Mouse (Mus musculus) intestine, embryonic 15.5 days (tissue): ENCODE data around the gene Fxr1. TPM values are rescaled to one million over a fixed set of nuclear protein-coding genes. Genes with fewer than 3 reads are reported as not detected.
"Not testable (repeated sequence)": the region's sequence is repeated elsewhere in the genome, so short reads cannot be mapped to it uniquely, and the experiment has no call there.

Source experiments
- ATAC-seq: fragments of 200-750 bp; cut with Nextera tagmentation; 2 replicates; pipeline ENCODE4 v1.8.0; 2017; ENCODE audit warnings: moderate TSS enrichment, moderate library complexity
- H3K27ac ChIP-seq: fragments of 300-500 bp; sonication (generic); 2 replicates; pipeline ENCODE4 v1.5.1; 2015; ENCODE audit warnings: mild to moderate bottlenecking, inconsistent platforms
- H3K27me3 ChIP-seq: fragments of 300-500 bp; sonication (generic); replicated peaks from 2 replicates; pipeline ENCODE4 v1.6.1; 2015; ENCODE audit warnings: inconsistent platforms
- H3K36me3 ChIP-seq: fragments of 300-500 bp; sonication (generic); 2 replicates; pipeline ENCODE4 v1.6.1; 2015; ENCODE audit warnings: inconsistent platforms
- H3K4me1 ChIP-seq: fragments of 300-500 bp; sonication (generic); replicated peaks from 2 replicates; pipeline ENCODE4 v1.6.1; 2015; ENCODE audit warnings: inconsistent platforms
- H3K4me2 ChIP-seq: fragments of 300-500 bp; sonication (generic); replicated peaks from 2 replicates; pipeline ENCODE4 v1.6.1; 2015; ENCODE audit warnings: mild to moderate bottlenecking, inconsistent platforms
- H3K4me3 ChIP-seq: fragments of 300-500 bp; sonication (generic); replicated peaks from 2 replicates; pipeline ENCODE4 v1.5.1; 2015; ENCODE audit warnings: inconsistent platforms
- H3K9ac ChIP-seq: fragments of 300-500 bp; sonication (generic); 2 replicates; pipeline ENCODE4 v1.6.1; 2015; ENCODE audit warnings: inconsistent platforms
- H3K9me3 ChIP-seq: fragments of 300-500 bp; sonication (generic); 2 replicates; pipeline ENCODE4 v1.6.1; 2016; ENCODE audit warnings: inconsistent platforms
- WGBS: fragments of 180-500 bp; shearing (Covaris S2); methylation state at CpG from one replicate; pipeline ENCODE4 v1.1.7; 2015; 5-methylcytosine and 5-hydroxymethylcytosine counted together
- polyA plus RNA-seq: library from polyadenylated mRNA; unstranded; fragments of >200 nt; fragmentation: Nextera tagmentation; extraction: Ambion mirVana; gene quantifications from 2 replicates; pipeline ENCODE4 v1.2.1, GENCODE M21; 2015

Fxr1 gene
- polyA plus RNA-seq, 1 experiment from 2014 or later = 49.3 TPM

DNA sequence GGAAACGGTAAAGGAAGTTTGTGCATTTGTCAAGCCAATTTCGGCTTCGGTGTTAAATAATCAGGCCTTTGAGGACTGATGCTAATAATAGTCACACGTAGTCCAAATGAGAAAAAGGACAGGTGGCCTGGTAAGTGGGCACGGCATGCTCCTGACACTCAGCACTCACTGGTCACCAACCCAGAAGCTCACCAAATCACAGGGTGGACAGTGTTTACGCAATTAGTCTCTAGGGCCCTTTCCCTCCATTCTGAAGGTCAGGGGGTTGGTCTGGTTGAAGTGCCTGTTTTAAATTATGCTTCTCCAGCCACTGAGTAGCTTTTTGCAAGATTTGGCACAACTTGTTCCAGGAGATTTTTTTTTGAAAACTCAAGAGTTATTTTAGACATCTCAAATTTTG is 11.6 kb upstream of the Fxr1 start:
- H3K36me3 ChIP-seq = no peaks in the 10 kb centered on the region
- H3K27me3 ChIP-seq = no peaks in the 10 kb centered on the region
- WGBS = 51% methylated on average over 6 of the region's 6 CpGs
- H3K27ac ChIP-seq = no peak overlapping the region
- H3K4me1 ChIP-seq = no peaks in the 10 kb centered on the region
- H3K4me3 ChIP-seq = no peak overlapping the region
- no peak overlapping the region for H3K4me2 ChIP-seq
- H3K9me3 ChIP-seq = no peaks in the 10 kb centered on the region
- H3K9ac ChIP-seq = no peak overlapping the region
- ATAC-seq = 0 out of 2 replicates have a peak, but pooled peaks have one; percentile 41

DNA sequence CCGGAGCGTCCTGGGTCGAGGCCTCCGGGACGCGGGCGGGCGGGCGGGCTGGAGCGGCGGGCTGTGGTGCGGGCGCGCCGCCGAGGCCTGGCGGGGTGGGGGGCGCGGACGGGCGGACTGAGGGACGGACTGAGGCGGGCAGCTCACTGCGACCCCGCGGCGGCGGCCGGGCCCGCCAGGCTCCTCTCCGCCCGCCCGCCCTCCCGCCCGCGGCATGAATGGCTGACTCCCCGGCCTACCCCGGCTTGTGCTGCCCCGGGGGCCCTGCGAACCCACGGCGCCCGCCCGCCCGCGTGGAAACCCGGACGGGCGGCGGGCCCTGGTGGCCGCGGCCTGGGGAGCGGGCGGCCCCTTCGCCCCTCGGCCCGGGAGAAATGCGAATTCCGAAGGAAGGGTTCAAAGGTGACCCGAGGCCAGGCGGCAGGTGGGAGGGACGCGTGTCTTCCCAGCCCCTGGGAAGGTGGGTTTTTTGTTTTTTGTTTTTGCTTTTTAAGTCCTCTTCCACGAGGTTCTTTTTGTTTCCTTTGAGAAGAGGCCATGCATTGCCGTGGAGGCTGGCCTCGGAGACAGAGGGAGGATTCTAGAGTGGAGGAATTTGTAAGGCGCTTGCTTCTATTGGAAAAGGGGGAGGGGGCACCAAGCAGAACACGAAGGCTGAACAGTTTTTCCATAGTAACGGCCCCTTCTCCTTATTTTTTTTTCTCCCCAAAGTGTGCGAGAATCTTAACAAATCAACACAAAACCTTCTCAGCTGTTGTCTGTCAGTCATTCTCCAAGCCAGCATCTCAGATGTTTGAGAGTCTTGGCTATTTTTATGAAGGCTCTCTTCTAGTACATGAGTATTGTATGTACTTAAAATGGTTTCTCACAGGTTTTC is 877 bp downstream of the Fxr1 start:
- Histone ChIP-seq H3K4me2 (peak overlapping the region; percentile 77), H3K4me3 (peak overlapping the region; percentile 87), H3K9me3 (no peaks in the 10 kb centered on the region), H3K27ac (peak overlapping the region; percentile 92), H3K9ac (peak overlapping the region; percentile 97), H3K36me3 (no peaks in the 10 kb centered on the region), H3K4me1 (no peaks in the 10 kb centered on the region), H3K27me3 (no peaks in the 10 kb centered on the region)
- under 1% methylated on average over 67 of the region's 70 CpGs for WGBS
- ATAC-seq = peak; percentile 54; the same call in 1 of the 2 replicates

DNA sequence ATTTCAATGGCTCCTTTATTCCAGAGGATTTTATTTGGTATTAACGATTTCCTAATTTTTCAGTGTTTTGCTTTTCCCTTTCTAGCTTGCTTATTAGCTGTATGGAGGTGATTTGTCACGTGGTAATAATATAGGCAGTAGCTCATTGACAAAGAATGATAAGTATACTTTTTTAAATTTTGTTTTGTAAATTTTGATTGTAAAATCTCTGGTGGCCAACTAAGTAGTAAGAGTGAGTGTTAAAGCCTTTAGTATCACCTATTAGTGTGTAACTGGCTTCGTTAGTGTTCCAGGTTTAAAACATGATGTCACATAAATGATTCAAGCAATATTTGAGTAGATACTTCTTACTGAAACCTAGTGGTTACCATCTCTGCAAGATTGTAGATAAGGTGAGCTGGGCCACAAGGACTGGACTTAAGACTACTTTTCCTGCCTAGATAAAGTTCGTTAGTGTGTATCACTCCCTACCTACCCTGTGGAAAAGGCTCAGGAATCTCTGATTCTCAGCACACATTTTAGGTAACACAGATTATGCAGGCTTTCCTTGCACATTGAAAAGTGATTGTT is 1.6 kb downstream of the Fxr1 start:
- Histone ChIP-seq H3K27ac (no peak overlapping the region), H3K4me3 (peak overlapping the region; percentile 87), H3K4me2 (peak overlapping the region; percentile 77), H3K4me1 (no peaks in the 10 kb centered on the region), H3K9me3 (no peaks in the 10 kb centered on the region), H3K27me3 (no peaks in the 10 kb centered on the region), H3K9ac (no peak overlapping the region), H3K36me3 (no peaks in the 10 kb centered on the region)
- no peak for ATAC-seq
- WGBS = 59% methylated on average over 4 of the region's 4 CpGs

DNA sequence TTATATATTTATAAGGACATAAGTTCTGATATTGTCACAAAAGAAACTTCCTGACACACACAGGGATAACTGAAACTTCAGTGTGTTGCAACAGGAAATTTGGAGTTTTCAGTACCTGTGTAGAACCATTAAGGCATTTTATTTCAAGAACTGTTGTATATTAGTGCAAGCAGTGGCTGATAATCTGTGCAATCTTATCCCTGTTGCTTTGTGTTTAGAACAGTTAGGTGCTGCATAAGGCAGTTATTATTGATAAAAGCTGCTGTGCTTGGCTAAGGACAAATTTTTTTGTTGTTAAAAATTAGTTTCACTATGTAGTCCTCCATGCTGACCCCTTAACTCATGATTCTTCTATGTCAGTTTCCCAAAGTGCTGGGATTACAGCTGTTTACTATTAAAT is 9.2 kb downstream of the Fxr1 start:
- no peak overlapping the region for H3K27ac ChIP-seq
- H3K27me3 ChIP-seq = no peaks in the 10 kb centered on the region
- no peak for ATAC-seq
- H3K4me3 ChIP-seq = no peak overlapping the region
- H3K4me1 ChIP-seq = no peaks in the 10 kb centered on the region
- no peak overlapping the region for H3K4me2 ChIP-seq
- no peaks in the 10 kb centered on the region for H3K36me3 ChIP-seq
- no peaks in the 10 kb centered on the region for H3K9me3 ChIP-seq
- H3K9ac ChIP-seq = no peak overlapping the region

DNA sequence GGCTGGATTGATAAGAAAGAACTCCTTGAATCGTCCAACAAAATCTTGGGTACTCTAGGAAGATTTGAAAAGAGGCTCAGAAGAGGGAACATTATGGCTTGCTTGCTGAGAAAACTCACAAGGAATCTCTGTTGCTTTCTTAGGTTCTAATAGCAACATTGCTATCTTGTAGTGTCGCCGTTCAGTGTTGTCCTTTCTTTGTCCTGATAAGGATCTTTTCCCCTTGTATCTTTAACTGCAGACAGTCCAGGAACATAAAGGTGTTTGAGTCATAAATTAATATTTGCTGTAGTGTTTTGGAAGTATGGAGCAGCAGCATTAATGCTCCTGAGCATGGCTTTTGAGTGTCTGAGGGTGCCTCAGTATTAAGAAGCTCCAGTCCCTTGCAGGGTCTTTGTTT is 10.9 kb downstream of the Fxr1 start:
- WGBS = 66% methylated on average over 3 of the region's 3 CpGs
- H3K27ac ChIP-seq = no peak overlapping the region
- no peak for ATAC-seq

DNA sequence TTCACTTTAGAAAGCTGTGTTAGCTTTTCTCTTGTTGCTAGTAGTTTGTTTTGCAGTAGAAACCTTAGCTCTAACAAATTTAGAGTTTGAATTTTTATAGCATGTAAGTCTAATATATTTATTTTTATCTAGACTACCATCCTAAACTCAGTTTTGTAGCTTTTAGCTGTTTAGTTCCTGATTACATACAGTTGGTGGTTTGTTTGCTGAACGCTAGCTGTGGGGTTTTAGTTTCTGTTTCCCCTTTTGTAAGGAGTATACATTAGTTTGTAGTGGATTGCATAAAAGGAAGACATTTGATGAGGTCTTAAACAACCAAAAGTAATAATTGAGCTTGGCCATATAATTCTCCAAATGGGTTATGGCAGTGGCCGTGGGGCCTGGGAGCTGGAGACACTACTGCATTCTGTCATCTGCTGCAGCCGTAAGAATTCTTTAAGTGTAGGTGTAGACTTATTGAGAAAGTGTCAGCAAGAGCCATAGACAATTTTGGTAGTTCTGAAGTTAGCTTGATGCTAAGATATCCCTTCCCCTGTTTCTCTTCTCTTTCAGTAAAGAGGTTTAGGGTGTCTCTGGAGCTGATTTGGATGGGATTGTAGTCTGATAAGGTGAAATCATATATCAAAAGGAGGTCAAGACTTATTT is 14.1 kb downstream of the Fxr1 start:
- no peak overlapping the region for H3K4me2 ChIP-seq
- H3K4me3 ChIP-seq = no peak overlapping the region
- H3K4me1 ChIP-seq = no peaks in the 10 kb centered on the region
- no peaks in the 10 kb centered on the region for H3K36me3 ChIP-seq
- WGBS = 76% methylated on average over 3 of the region's 3 CpGs
- ATAC-seq = no peak
- H3K9me3 ChIP-seq = no peaks in the 10 kb centered on the region
- no peaks in the 10 kb centered on the region for H3K27me3 ChIP-seq
- H3K9ac ChIP-seq = no peak overlapping the region
- H3K27ac ChIP-seq = no peak overlapping the region

More for the DNA sequence above, 10.9 kb downstream of the Fxr1 start:
- H3K4me3 ChIP-seq = no peak overlapping the region
- no peaks in the 10 kb centered on the region for H3K9me3 ChIP-seq
- H3K9ac ChIP-seq = no peak overlapping the region
- H3K4me2 ChIP-seq = no peak overlapping the region
- no peaks in the 10 kb centered on the region for H3K4me1 ChIP-seq
- no peaks in the 10 kb centered on the region for H3K36me3 ChIP-seq
- H3K27me3 ChIP-seq = no peaks in the 10 kb centered on the region

DNA sequence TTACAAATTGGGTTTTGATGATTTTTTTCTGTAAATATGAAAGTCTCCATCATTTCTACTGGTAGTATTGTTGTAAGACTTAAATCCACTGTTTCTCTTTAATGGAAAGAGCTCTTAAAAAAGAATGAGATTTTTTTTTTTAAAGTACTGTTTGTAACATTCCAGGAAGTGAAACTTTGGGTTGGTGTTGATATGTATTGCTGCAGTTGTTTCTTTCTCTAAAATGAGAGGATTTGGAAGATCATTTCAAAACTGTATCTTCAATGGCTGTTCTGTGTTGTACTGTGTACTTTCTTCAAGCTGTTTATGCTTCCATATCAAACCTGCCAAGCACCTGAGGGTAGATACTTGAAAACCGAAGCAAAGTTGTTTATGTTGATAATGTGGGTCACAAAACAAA is 15.1 kb downstream of the Fxr1 start:
- H3K9ac ChIP-seq = no peak overlapping the region
- no peak overlapping the region for H3K27ac ChIP-seq
- no peaks in the 10 kb centered on the region for H3K4me1 ChIP-seq
- no peak overlapping the region for H3K4me3 ChIP-seq
- H3K36me3 ChIP-seq = no peaks in the 10 kb centered on the region
- no peaks in the 10 kb centered on the region for H3K27me3 ChIP-seq
- H3K9me3 ChIP-seq = no peaks in the 10 kb centered on the region
- no peak for ATAC-seq
- WGBS = 70% methylated on average over 1 of the region's 1 CpGs
- H3K4me2 ChIP-seq = no peak overlapping the region

DNA sequence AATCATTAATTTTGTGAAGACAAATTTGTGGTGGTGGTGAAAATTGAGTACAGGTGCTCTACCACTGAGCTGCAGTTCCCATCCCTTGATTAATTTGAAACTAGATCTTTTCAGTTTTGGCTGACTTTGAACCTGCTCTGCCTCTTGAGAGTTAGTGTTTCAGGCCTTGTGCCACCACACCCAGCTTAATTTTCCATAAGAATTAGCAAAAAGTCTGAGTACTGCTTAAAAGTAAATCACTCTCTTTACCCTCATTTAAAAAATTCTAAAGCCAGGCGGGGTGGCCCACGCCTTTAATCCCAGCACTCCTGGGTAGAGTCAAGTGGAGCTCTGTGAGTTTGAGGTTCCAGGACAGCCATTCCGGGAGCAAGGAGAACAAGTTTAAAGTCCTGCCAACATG is 16.0 kb downstream of the Fxr1 start:
- ATAC-seq = no peak
- Histone ChIP-seq H3K9ac (no peak overlapping the region), H3K4me3 (no peak overlapping the region), H3K4me2 (no peak overlapping the region), H3K9me3 (no peaks in the 10 kb centered on the region), H3K36me3 (no peaks in the 10 kb centered on the region), H3K4me1 (no peaks in the 10 kb centered on the region), H3K27ac (no peak overlapping the region), H3K27me3 (no peaks in the 10 kb centered on the region)
- 88% methylated on average over 3 of the region's 3 CpGs for WGBS

DNA sequence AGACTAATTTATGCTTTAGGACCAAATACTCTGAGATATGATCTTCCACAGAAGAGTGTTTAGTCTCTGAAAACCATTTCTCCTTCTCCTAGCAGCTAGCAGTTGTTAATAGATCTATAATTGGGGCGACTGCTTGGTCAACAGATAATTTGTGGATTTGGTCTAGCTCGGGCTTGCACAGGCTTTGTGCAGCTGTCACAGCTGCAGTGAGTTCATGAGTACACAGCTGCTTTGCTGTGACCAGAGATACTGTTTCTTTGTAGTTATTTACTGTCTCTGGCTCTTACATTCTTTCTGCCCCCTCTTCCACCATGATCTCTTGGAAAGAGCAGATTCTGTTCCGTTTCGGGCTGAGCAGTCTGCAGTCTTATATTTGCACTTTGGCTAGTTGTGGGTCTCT is 22.2 kb downstream of the Fxr1 start:
- no peak overlapping the region for H3K9ac ChIP-seq

DNA sequence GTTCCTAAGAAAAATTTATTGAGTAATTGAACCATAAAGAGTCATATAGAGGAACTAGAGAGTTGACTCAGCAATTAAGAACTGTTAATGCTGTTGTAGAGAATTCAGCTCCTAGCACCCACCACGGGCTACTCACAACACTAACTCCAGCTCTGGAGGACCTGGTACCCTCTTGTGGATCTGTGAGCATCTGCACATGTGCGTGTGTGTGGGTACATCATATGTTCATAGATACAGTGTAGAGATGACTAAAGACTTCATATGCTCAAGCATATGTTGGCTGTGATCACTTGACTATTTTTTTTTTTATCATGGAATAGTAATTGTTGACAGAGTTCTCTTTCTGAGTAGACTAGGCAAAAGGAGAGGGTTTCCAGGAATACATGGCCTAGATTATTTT is 42.6 kb downstream of the Fxr1 start:
- no peak overlapping the region for H3K27ac ChIP-seq
- 90% methylated on average over 2 of the region's 2 CpGs for whole genome bisulfite sequencing
- H3K27me3 ChIP-seq = no peaks in the 10 kb centered on the region
- H3K4me3 ChIP-seq = no peak overlapping the region
- H3K9me3 ChIP-seq = no peaks in the 10 kb centered on the region
- no peak for ATAC-seq
- H3K4me1 ChIP-seq = no peaks in the 10 kb centered on the region
- H3K4me2 ChIP-seq = no peak overlapping the region
- H3K9ac ChIP-seq = no peak overlapping the region
- H3K36me3 ChIP-seq = peaks cover 11% of the 10 kb centered on the region

More for the DNA sequence above, 22.2 kb downstream of the Fxr1 start:
- no peak overlapping the region for H3K4me2 ChIP-seq
- 84% methylated on average over 4 of the region's 4 CpGs for WGBS
- no peaks in the 10 kb centered on the region for H3K4me1 ChIP-seq
- no peak for ATAC-seq
- 0 out of 2 replicates have a peak, but pooled peaks cover 6% of the 10 kb centered on the region for H3K36me3 ChIP-seq
- no peaks in the 10 kb centered on the region for H3K9me3 ChIP-seq
- no peak overlapping the region for H3K27ac ChIP-seq
- no peak overlapping the region for H3K4me3 ChIP-seq
- no peaks in the 10 kb centered on the region for H3K27me3 ChIP-seq

DNA sequence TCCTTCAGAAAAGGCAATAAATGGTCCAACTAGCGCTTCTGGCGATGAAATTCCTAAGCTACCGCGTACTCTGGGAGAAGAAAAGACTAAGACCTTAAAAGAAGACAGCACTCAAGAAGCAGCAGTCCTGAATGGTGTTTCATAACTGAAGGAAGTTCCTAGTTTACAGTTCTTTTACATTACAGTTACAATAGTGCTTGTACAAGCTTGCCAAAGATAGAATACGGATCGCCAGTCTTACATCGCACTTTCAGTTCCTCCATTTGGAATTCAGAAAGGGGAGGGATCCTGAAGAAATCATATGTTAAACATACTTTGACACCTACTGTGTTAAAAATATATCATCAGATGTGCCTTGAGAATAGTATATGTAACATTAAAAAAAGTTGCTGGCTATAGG is 49.2 kb downstream of the Fxr1 start:
- not testable (repeated sequence) for H3K4me3 ChIP-seq, H3K4me2 ChIP-seq, H3K27me3 ChIP-seq, H3K9ac ChIP-seq, H3K9me3 ChIP-seq, H3K36me3 ChIP-seq, H3K27ac ChIP-seq, H3K4me1 ChIP-seq, ATAC-seq
- 94% methylated on average over 7 of the region's 7 CpGs for WGBS

DNA sequence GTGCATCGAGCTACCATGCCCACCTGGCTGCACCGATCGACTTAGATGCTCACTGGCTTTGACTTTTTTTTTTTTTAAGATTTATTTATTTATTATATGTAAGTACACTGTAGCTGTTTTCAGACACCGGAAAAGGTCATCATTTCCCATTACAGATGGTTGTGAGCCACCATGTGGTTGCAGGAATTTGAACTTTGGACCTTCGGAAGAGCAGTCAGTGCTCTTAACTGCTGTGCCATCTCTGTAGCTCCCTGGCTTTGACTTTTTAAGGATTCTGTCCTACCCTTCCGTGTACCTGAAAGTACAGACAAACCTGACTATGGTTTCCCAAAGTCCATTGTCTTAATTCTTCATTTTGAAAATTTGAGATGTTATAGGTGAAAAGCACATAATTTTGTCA is 53.0 kb downstream of the Fxr1 start:
- H3K9ac ChIP-seq = no peak overlapping the region
- H3K27ac ChIP-seq = no peak overlapping the region
- no peak overlapping the region for H3K4me3 ChIP-seq
- H3K4me1 ChIP-seq = no peaks in the 10 kb centered on the region
- H3K4me2 ChIP-seq = no peak overlapping the region
- no peaks in the 10 kb centered on the region for H3K27me3 ChIP-seq
- WGBS = 88% methylated on average over 6 of the region's 6 CpGs
- no peaks in the 10 kb centered on the region for H3K9me3 ChIP-seq
- H3K36me3 ChIP-seq = no peaks in the 10 kb centered on the region; the same call in 1 of the 2 replicates
- ATAC-seq = no peak
